Mouse (Mus musculus) testis, adult 2 months (tissue): ENCODE data around the gene Prm2.

Source experiments
- CTCF ChIP-seq: fragments of 200-500 bp; IDR thresholded peaks from 2 replicates; pipeline ENCODE4 v1.5.1; 2012; ENCODE audit warnings: low read depth, mild to moderate bottlenecking, inconsistent platforms, low read length, moderate library complexity; ENCODE audit not compliant: control insufficient read depth, insufficient read depth, insufficient replicate concordance
- POLR2A ChIP-seq: fragments of 200-500 bp; IDR thresholded peaks from 2 replicates; pipeline ENCODE4 v1.6.1; 2012; ENCODE audit warnings: low read depth, mild to moderate bottlenecking, inconsistent platforms, low read length, moderate library complexity; ENCODE audit not compliant: control insufficient read depth

GRCm38 (mm10) chr16:10834542-10834910 lies 38.6 kb upstream of the Prm2 start:
- no peak for TF ChIP-seq CTCF
- no peak for TF ChIP-seq POLR2A
